Mouse (Mus musculus) stomach, postnatal 0 days (tissue): Measurements from ENCODE around the gene Erg.

Source experiments
- CTCF ChIP-seq: IDR thresholded peaks from 2 replicates; pipeline ENCODE4 v1.5.1; 2016; ENCODE audit warnings: antibody characterized with exemption, low read depth, mild to moderate bottlenecking, moderate library complexity
- EP300 ChIP-seq: optimal IDR thresholded peaks from 2 replicates; pipeline ENCODE3; 2016; ENCODE audit warnings: antibody characterized with exemption

DNA sequence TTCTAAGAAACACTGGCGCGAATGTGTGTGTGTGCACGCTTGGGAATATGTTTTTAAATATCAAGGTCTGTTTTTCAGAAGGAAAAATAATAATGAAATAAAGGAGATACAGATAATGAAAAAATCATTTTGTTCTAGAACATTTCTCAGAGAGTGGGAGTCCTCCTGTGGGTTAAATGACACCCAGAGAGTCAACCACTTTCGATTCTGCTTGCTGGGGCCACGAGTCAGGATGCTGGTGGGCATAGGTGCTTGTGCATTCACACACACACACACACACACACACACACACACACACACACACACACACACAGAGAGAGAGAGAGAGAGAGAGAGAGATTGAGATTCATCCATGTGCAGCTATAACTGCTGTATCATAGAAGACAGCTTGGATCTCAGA lies 130.9 kb downstream of the Erg start:
- no peak for TF ChIP-seq CTCF
- no peak for TF ChIP-seq EP300
